Comparison of ENCODE assay signal across 8 mouse cellular contexts in genomic region chrX:7680057-7680412, GRCm38 (mm10). TPM values are rescaled to one million over a fixed set of nuclear protein-coding genes. Genes with fewer than 3 reads are reported as not detected.
A peak's percentile ranks its signal among the peaks of the same experiment; 100 is the strongest.
DNase-seq lines count a peak whose midpoint lies in the region; ATAC-seq lines count a peak whose summit lies in the region.

No protein-coding gene starts in this region.

- no peak overlapping the region for H3K27ac ChIP-seq in kidney, embryonic 14.5 days (ENCODE audit: low read depth, low read length)
- no peak overlapping the region for H3K27ac ChIP-seq in embryonic facial prominence, embryonic 10.5 days (replicated peaks)
- no peak overlapping the region for H3K27ac ChIP-seq in hindbrain, embryonic 16.5 days (ENCODE audit: low read depth, low read length)
- H3K27ac ChIP-seq in midbrain, embryonic 16.5 days (ENCODE audit: low read length), result no peak overlapping the region

- 22% methylated on average over 12 of the region's 12 CpGs for WGBS in kidney, embryonic 14.5 days
- 19% methylated on average over 12 of the region's 12 CpGs for WGBS in embryonic facial prominence, embryonic 10.5 days
- whole genome bisulfite sequencing in hindbrain, embryonic 16.5 days, result 28% methylated on average over 12 of the region's 12 CpGs
- WGBS in midbrain, embryonic 16.5 days, result 23% methylated on average over 12 of the region's 12 CpGs

- no peak for DNase-seq in kidney, adult 8-10 months
- DNase-seq in embryonic facial prominence, embryonic 10.5 days (ENCODE audit: low spot score), result no peak
- no peak for DNase-seq in T-cell, adult 2 months (ENCODE audit: low spot score)

- no peaks in the 10 kb centered on the region for H3K9me3 ChIP-seq in kidney, embryonic 14.5 days (ENCODE audit: control insufficient read depth, low read length)
- no peaks in the 10 kb centered on the region for H3K9me3 ChIP-seq in embryonic facial prominence, embryonic 10.5 days
- no peaks in the 10 kb centered on the region for H3K9me3 ChIP-seq in hindbrain, embryonic 16.5 days (ENCODE audit: control insufficient read depth, low read length)
- H3K9me3 ChIP-seq in midbrain, embryonic 16.5 days (replicated peaks; ENCODE audit: control insufficient read depth, low read length, poor library complexity, severe bottlenecking), result no peaks in the 10 kb centered on the region

- ATAC-seq in kidney, embryonic 14.5 days (ENCODE audit: low FRiP score, low TSS enrichment), result peak; percentile 25; the same call in 1 of the 2 replicates
- peak; percentile 44; the same call in 1 of the 2 replicates for ATAC-seq in hindbrain, embryonic 16.5 days
- 0 out of 2 replicates have a peak, but pooled peaks have one; percentile 34 for ATAC-seq in midbrain, embryonic 16.5 days
- no peak for ATAC-seq in megakaryocyte-erythroid progenitor cell, adult 5-6 weeks (replicated peaks; ENCODE audit: low FRiP score, low TSS enrichment, poor library complexity, severe bottlenecking)
- no peak for ATAC-seq in inflammation-experienced regulatory T-cells, adult 6 months

- H3K4me3 ChIP-seq in kidney, embryonic 14.5 days (ENCODE audit: low read length), result peak overlapping the region; percentile 28; the same call in 1 of the 2 replicates
- peak overlapping the region; percentile 50 for H3K4me3 ChIP-seq in embryonic facial prominence, embryonic 10.5 days
- peak overlapping the region; percentile 31 for H3K4me3 ChIP-seq in hindbrain, embryonic 16.5 days (ENCODE audit: low read length)
- peak overlapping the region; percentile 27 for H3K4me3 ChIP-seq in midbrain, embryonic 16.5 days (ENCODE audit: low read depth, low read length)

- no peaks in the 10 kb centered on the region for H3K27me3 ChIP-seq in kidney, embryonic 14.5 days (ENCODE audit: control insufficient read depth, insufficient read depth, low read length)
- H3K27me3 ChIP-seq in embryonic facial prominence, embryonic 10.5 days (replicated peaks; ENCODE audit: low read depth, poor library complexity, severe bottlenecking), result peaks cover 13% of the 10 kb centered on the region; the same call in 1 of the 2 replicates
- H3K27me3 ChIP-seq in hindbrain, embryonic 16.5 days (replicated peaks; ENCODE audit: control insufficient read depth, insufficient read depth, low read length), result no peaks in the 10 kb centered on the region
- no peaks in the 10 kb centered on the region for H3K27me3 ChIP-seq in midbrain, embryonic 16.5 days (ENCODE audit: control insufficient read depth, insufficient read depth, low read depth, low read length)

- H3K9ac ChIP-seq in kidney, embryonic 14.5 days (ENCODE audit: low read depth, low read length), result no peak overlapping the region
- peak overlapping the region; percentile 41; the same call in 1 of the 2 replicates for H3K9ac ChIP-seq in hindbrain, embryonic 16.5 days (ENCODE audit: low read depth, low read length)
- H3K9ac ChIP-seq in midbrain, embryonic 16.5 days (ENCODE audit: low read depth, low read length), result no peak overlapping the region

- no peaks in the 10 kb centered on the region for H3K4me1 ChIP-seq in kidney, embryonic 14.5 days (ENCODE audit: control insufficient read depth, insufficient read depth, low read length)
- no peaks in the 10 kb centered on the region for H3K4me1 ChIP-seq in embryonic facial prominence, embryonic 10.5 days
- H3K4me1 ChIP-seq in hindbrain, embryonic 16.5 days (ENCODE audit: control insufficient read depth, insufficient read depth, low read depth, low read length), result no peaks in the 10 kb centered on the region
- H3K4me1 ChIP-seq in midbrain, embryonic 16.5 days (ENCODE audit: control insufficient read depth, insufficient read depth, low read length), result no peaks in the 10 kb centered on the region

- no peaks in the 10 kb centered on the region for H3K36me3 ChIP-seq in kidney, embryonic 14.5 days (ENCODE audit: control insufficient read depth, insufficient read depth, low read length)
- H3K36me3 ChIP-seq in embryonic facial prominence, embryonic 10.5 days (replicated peaks), result no peaks in the 10 kb centered on the region
- no peaks in the 10 kb centered on the region for H3K36me3 ChIP-seq in hindbrain, embryonic 16.5 days (ENCODE audit: control insufficient read depth, insufficient read depth, low read length)
- no peaks in the 10 kb centered on the region for H3K36me3 ChIP-seq in midbrain, embryonic 16.5 days (ENCODE audit: control insufficient read depth, insufficient read depth, low read length)

- H3K4me2 ChIP-seq in kidney, embryonic 14.5 days (replicated peaks; ENCODE audit: low read depth, low read length), result peak overlapping the region; percentile 40
- H3K4me2 ChIP-seq in hindbrain, embryonic 16.5 days (ENCODE audit: low read length), result peak overlapping the region; percentile 53
- H3K4me2 ChIP-seq in midbrain, embryonic 16.5 days (ENCODE audit: low read length), result peak overlapping the region; percentile 57

RNA-seq across cellular contexts. Expression of gene Magix, which starts 1.0 kb away (rescaled TPM):
- 0.28 and 0.29 TPM in 2 replicates for polyA plus RNA-seq in kidney, embryonic 14.5 days (2014; fragmentation: Nextera tagmentation; extraction: Ambion mirVana)
- 0.09 TPM in 1 of 2 replicates, not detected in the other for polyA plus RNA-seq in embryonic facial prominence, embryonic 10.5 days (2016; fragmentation: Nextera tagmentation; extraction: Ambion mirVana)
- polyA plus RNA-seq in hindbrain, embryonic 16.5 days (2015; fragmentation: Nextera tagmentation; extraction: Ambion mirVana), result 0.25 and 0.45 TPM in 2 replicates
- polyA plus RNA-seq in midbrain, embryonic 16.5 days (2015; fragmentation: Nextera tagmentation; extraction: Ambion mirVana), result 0.10 and 0.13 TPM in 2 replicates
- total RNA-seq in megakaryocyte-erythroid progenitor cell, adult 5-6 weeks (2014; fragmentation: Nextera tagmentation), result 0.17 TPM in 1 of 2 replicates, not detected in the other
- not detected in 2 replicates for total RNA-seq in megakaryocyte-erythroid progenitor cell, adult 5-6 weeks (2017)
- polyA plus RNA-seq in inflammation-experienced regulatory T-cells, adult 6 months (2017; shearing (Covaris generic)), result not detected

RNA-seq across cellular contexts. Expression of gene Plp2, which starts 8.8 kb away (rescaled TPM):
- polyA plus RNA-seq in kidney, embryonic 14.5 days (2014; fragmentation: Nextera tagmentation; extraction: Ambion mirVana), result 188 and 190 TPM in 2 replicates
- 49.7 TPM in 2 replicates for polyA plus RNA-seq in embryonic facial prominence, embryonic 10.5 days (2016; fragmentation: Nextera tagmentation; extraction: Ambion mirVana)
- polyA plus RNA-seq in hindbrain, embryonic 16.5 days (2015; fragmentation: Nextera tagmentation; extraction: Ambion mirVana), result 21.1 and 24.8 TPM in 2 replicates
- polyA plus RNA-seq in midbrain, embryonic 16.5 days (2015; fragmentation: Nextera tagmentation; extraction: Ambion mirVana), result 13.9 and 18.3 TPM in 2 replicates
- total RNA-seq in megakaryocyte-erythroid progenitor cell, adult 5-6 weeks (2014; fragmentation: Nextera tagmentation), result 82.2 and 98.3 TPM in 2 replicates
- 26.5 and 29.9 TPM in 2 replicates for total RNA-seq in megakaryocyte-erythroid progenitor cell, adult 5-6 weeks (2017)
- 100 to 1,000 TPM; 140 to 192 (median 157) TPM for polyA plus RNA-seq in inflammation-experienced regulatory T-cells, adult 6 months (2017; shearing (Covaris generic))

RNA-seq across cellular contexts. Expression of gene Gpkow, which starts 16.9 kb away (rescaled TPM):
- polyA plus RNA-seq in kidney, embryonic 14.5 days (2014; fragmentation: Nextera tagmentation; extraction: Ambion mirVana), result 21.3 and 47.4 TPM in 2 replicates
- polyA plus RNA-seq in embryonic facial prominence, embryonic 10.5 days (2016; fragmentation: Nextera tagmentation; extraction: Ambion mirVana), result 40.2 and 40.3 TPM in 2 replicates
- polyA plus RNA-seq in hindbrain, embryonic 16.5 days (2015; fragmentation: Nextera tagmentation; extraction: Ambion mirVana), result 45.7 and 51.2 TPM in 2 replicates
- polyA plus RNA-seq in midbrain, embryonic 16.5 days (2015; fragmentation: Nextera tagmentation; extraction: Ambion mirVana), result 49.0 and 49.9 TPM in 2 replicates
- 28.3 and 53.3 TPM in 2 replicates for total RNA-seq in megakaryocyte-erythroid progenitor cell, adult 5-6 weeks (2014; fragmentation: Nextera tagmentation)
- total RNA-seq in megakaryocyte-erythroid progenitor cell, adult 5-6 weeks (2017), result 20.6 and 31.1 TPM in 2 replicates
- 10 to 100 TPM; 48.0 to 54.7 (median 52.7) TPM for polyA plus RNA-seq in inflammation-experienced regulatory T-cells, adult 6 months (2017; shearing (Covaris generic))

RNA-seq across cellular contexts. Expression of gene Prickle3, which starts 23.0 kb away (rescaled TPM):
- polyA plus RNA-seq in kidney, embryonic 14.5 days (2014; fragmentation: Nextera tagmentation; extraction: Ambion mirVana), result 6.9 and 9.7 TPM in 2 replicates
- polyA plus RNA-seq in embryonic facial prominence, embryonic 10.5 days (2016; fragmentation: Nextera tagmentation; extraction: Ambion mirVana), result 4.1 and 4.2 TPM in 2 replicates
- 1.7 and 2.2 TPM in 2 replicates for polyA plus RNA-seq in hindbrain, embryonic 16.5 days (2015; fragmentation: Nextera tagmentation; extraction: Ambion mirVana)
- 1.5 and 1.9 TPM in 2 replicates for polyA plus RNA-seq in midbrain, embryonic 16.5 days (2015; fragmentation: Nextera tagmentation; extraction: Ambion mirVana)
- total RNA-seq in megakaryocyte-erythroid progenitor cell, adult 5-6 weeks (2014; fragmentation: Nextera tagmentation), result 4.7 and 7.8 TPM in 2 replicates
- total RNA-seq in megakaryocyte-erythroid progenitor cell, adult 5-6 weeks (2017), result 0.99 and 1.7 TPM in 2 replicates
- 1 to 10 TPM; 4.6 to 8.3 (median 7.4) TPM for polyA plus RNA-seq in inflammation-experienced regulatory T-cells, adult 6 months (2017; shearing (Covaris generic))

RNA-seq across cellular contexts. Expression of gene Wdr45, which starts 34.1 kb away (rescaled TPM):
- polyA plus RNA-seq in kidney, embryonic 14.5 days (2014; fragmentation: Nextera tagmentation; extraction: Ambion mirVana), result 26.0 and 34.0 TPM in 2 replicates
- 22.5 and 23.8 TPM in 2 replicates for polyA plus RNA-seq in embryonic facial prominence, embryonic 10.5 days (2016; fragmentation: Nextera tagmentation; extraction: Ambion mirVana)
- polyA plus RNA-seq in hindbrain, embryonic 16.5 days (2015; fragmentation: Nextera tagmentation; extraction: Ambion mirVana), result 31.6 and 36.3 TPM in 2 replicates
- polyA plus RNA-seq in midbrain, embryonic 16.5 days (2015; fragmentation: Nextera tagmentation; extraction: Ambion mirVana), result 29.9 and 30.8 TPM in 2 replicates
- 20.5 and 36.9 TPM in 2 replicates for total RNA-seq in megakaryocyte-erythroid progenitor cell, adult 5-6 weeks (2014; fragmentation: Nextera tagmentation)
- total RNA-seq in megakaryocyte-erythroid progenitor cell, adult 5-6 weeks (2017), result 20.2 and 23.8 TPM in 2 replicates
- polyA plus RNA-seq in inflammation-experienced regulatory T-cells, adult 6 months (2017; shearing (Covaris generic)), result 10 to 100 TPM; 39.0 to 53.6 (median 47.3) TPM

Comparison
In these comparisons a context has a peak if more than half of its experiments do, and no peak if none do; other contexts are left out.
1. ATAC-seq: peak in kidney, embryonic 14.5 days (single experiment), hindbrain, embryonic 16.5 days (single experiment) and midbrain, embryonic 16.5 days (single experiment); none in megakaryocyte-erythroid progenitor cell, adult 5-6 weeks (single experiment) and inflammation-experienced regulatory T-cells, adult 6 months (single experiment).
2. Peak in every context shown above with its lines, with median percentiles within 50 percentile points of each other: H3K4me2 ChIP-seq and H3K4me3 ChIP-seq.